Mouse (Mus musculus) E14TG2a.4 (cell line): ENCODE data around the gene Urb1.

ENCODE experiments used
- CTCF ChIP-seq: conservative IDR thresholded peaks from 2 replicates; pipeline ENCODE4 v1.5.1; 2014; ENCODE audit warnings: low read length
- NANOG ChIP-seq: IDR thresholded peaks from 2 replicates; pipeline ENCODE4 v1.6.1; 2014; ENCODE audit warnings: borderline replicate concordance, low read length, mixed read lengths

DNA sequence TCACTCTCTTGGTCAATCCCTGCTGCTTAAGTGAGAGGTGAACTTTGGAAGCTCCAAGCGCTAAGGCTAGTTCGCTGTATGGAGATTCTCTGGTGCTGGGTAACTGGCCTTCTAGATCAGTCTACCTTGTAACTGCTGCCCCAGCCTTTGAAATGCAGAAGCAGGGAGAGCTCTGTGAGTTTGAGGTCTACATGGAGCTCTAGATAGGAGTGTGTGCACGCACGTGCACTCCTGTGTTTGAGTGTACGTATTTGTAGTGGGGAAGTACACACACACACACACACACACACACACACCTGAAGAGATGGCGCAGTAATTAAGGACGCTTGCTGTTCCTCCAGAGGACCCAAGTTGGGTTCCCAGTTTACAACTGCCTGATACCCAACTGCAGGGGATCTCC lies 62.0 kb downstream of the Urb1 start:
- no peak for TF ChIP-seq NANOG
- TF ChIP-seq CTCF: no peak
